Mouse (Mus musculus) olfactory bulb, adult 2 months (tissue): ENCODE results near the gene Eml2.

Experiments
- CTCF ChIP-seq: fragments of 200-500 bp; IDR thresholded peaks from 2 replicates; pipeline ENCODE4 v1.5.1; 2012; ENCODE audit warnings: low read depth, mild to moderate bottlenecking, low read length, moderate library complexity; ENCODE audit not compliant: insufficient read depth
- POLR2A ChIP-seq: fragments of 200-500 bp; IDR thresholded peaks from 2 replicates; pipeline ENCODE4 v1.6.1; 2012; ENCODE audit warnings: mild to moderate bottlenecking, low read depth, low read length, moderate library complexity; ENCODE audit not compliant: insufficient read depth

GRCm38 (mm10) chr7:19222189-19222588, 46.0 kb downstream of the Eml2 start:
- TF ChIP-seq CTCF (no peak), POLR2A (no peak)
